Mouse (Mus musculus) liver, postnatal 0 days (tissue): ENCODE measurements around the gene Anapc11. TPM values are rescaled to one million over a fixed set of nuclear protein-coding genes. Genes with fewer than 3 reads are reported as not detected.

ENCODE experiments used
- ATAC-seq: fragments of 200-750 bp; cut with Nextera tagmentation; 2 replicates; pipeline ENCODE4 v1.8.0; 2017; ENCODE audit warnings: mild to moderate bottlenecking, moderate library complexity
- DNase-seq: peaks from one replicate; pipeline ENCODE4 v3.0.0-alpha.2; 2016
- H3K27ac ChIP-seq: fragments of 300-500 bp; sonication (generic); 2 replicates; pipeline ENCODE4 v1.5.1; 2014; ENCODE audit warnings: antibody characterized with exemption, moderate library complexity, mild to moderate bottlenecking, low read depth
- H3K27me3 ChIP-seq: fragments of 300-500 bp; sonication (generic); 2 replicates; pipeline ENCODE4 v1.6.1; 2014; ENCODE audit warnings: low read length, control low read depth, mixed read lengths; ENCODE audit not compliant: insufficient read depth
- H3K36me3 ChIP-seq: fragments of 300-500 bp; sonication (generic); replicated peaks from 2 replicates; pipeline ENCODE4 v1.6.1; 2014; ENCODE audit warnings: mild to moderate bottlenecking, control low read depth, low read length, moderate library complexity, mixed read lengths; ENCODE audit not compliant: insufficient read depth
- H3K4me1 ChIP-seq: fragments of 300-500 bp; sonication (generic); 2 replicates; pipeline ENCODE4 v1.6.1; 2014; ENCODE audit warnings: antibody characterized with exemption, mild to moderate bottlenecking, control low read depth; ENCODE audit not compliant: insufficient read depth
- H3K4me2 ChIP-seq: fragments of 300-500 bp; sonication (generic); 2 replicates; pipeline ENCODE4 v1.6.1; 2014; ENCODE audit warnings: low read depth, mild to moderate bottlenecking, low read length, moderate library complexity, mixed read lengths
- H3K4me3 ChIP-seq: fragments of 300-500 bp; sonication (generic); 2 replicates; pipeline ENCODE4 v1.5.1; 2014; ENCODE audit warnings: low read depth, low read length
- H3K9ac ChIP-seq: fragments of 300-500 bp; sonication (generic); replicated peaks from 2 replicates; pipeline ENCODE4 v1.6.1; 2014; ENCODE audit warnings: mild to moderate bottlenecking, moderate library complexity
- H3K9me3 ChIP-seq: fragments of 300-500 bp; sonication (generic); 2 replicates; pipeline ENCODE4 v1.6.1; 2016; ENCODE audit warnings: mild to moderate bottlenecking, control low read depth, low read length, mixed read lengths
- CTCF ChIP-seq: sonication (generic); IDR thresholded peaks from 2 replicates; pipeline ENCODE4 v1.5.1; 2016; ENCODE audit warnings: antibody characterized with exemption, low read depth
- EP300 ChIP-seq: IDR thresholded peaks from 2 replicates; pipeline ENCODE4 v1.6.1; 2016; ENCODE audit warnings: antibody characterized with exemption, low read depth, mild to moderate bottlenecking
- WGBS: fragments of 180-500 bp; shearing (Covaris S2); extraction: QIAGEN DNeasy Blood & Tissue Kit; methylation state at CpG from one replicate; pipeline ENCODE4 v1.1.7; 2014; ENCODE audit not compliant: insufficient replicate concordance; 5-methylcytosine and 5-hydroxymethylcytosine counted together
- polyA plus RNA-seq: library from polyadenylated mRNA; unstranded; fragments of >200 nt; fragmentation: Nextera tagmentation; extraction: Ambion mirVana; gene quantifications from 2 replicates; pipeline ENCODE4 v1.2.1, GENCODE M21; 2015

Gene Anapc11
- polyA plus RNA-seq, 1 experiment from 2014 or later: 46.1 TPM

GRCm38 (mm10) chr11:120609250-120609649, 11.0 kb downstream of the Anapc11 start:
- no peak for DNase-seq
- WGBS: 39% methylated on average over 7 of the region's 8 CpGs
- no peak for TF ChIP-seq CTCF
- no peak for TF ChIP-seq EP300
- H3K4me1 ChIP-seq: peaks cover 10% of the 10 kb centered on the region
- H3K9me3 ChIP-seq: no peaks in the 10 kb centered on the region
- H3K36me3 ChIP-seq: peaks cover 46% of the 10 kb centered on the region
- H3K4me3 ChIP-seq: no peak overlapping the region
- peak overlapping the region; percentile 49; the same call in 1 of the 2 replicates for H3K9ac ChIP-seq
- no peaks in the 10 kb centered on the region for H3K27me3 ChIP-seq
- H3K4me2 ChIP-seq: peak overlapping the region; percentile 64
- H3K27ac ChIP-seq: peak overlapping the region; percentile 44; the same call in 1 of the 2 replicates
- peak; percentile 48 for ATAC-seq

- H3K4me3 ChIP-seq: no peak overlapping the region
- TF ChIP-seq CTCF: no peak
- no peak for TF ChIP-seq EP300
- no peak overlapping the region for H3K4me2 ChIP-seq
- ATAC-seq: no peak
- H3K9me3 ChIP-seq: no peaks in the 10 kb centered on the region
- peaks cover 40% of the 10 kb centered on the region for H3K36me3 ChIP-seq
- no peak for DNase-seq
- WGBS: 84% methylated on average over 9 of the region's 9 CpGs
- no peak overlapping the region for H3K9ac ChIP-seq
- H3K27me3 ChIP-seq: no peaks in the 10 kb centered on the region
- H3K4me1 ChIP-seq: peaks cover 10% of the 10 kb centered on the region
- no peak overlapping the region for H3K27ac ChIP-seq
These were observed 12.3 kb downstream of the Anapc11 start for GRCm38 (mm10) chr11:120610477-120611046.

GRCm38 (mm10) chr11:120612763-120613162, 14.5 kb downstream of the Anapc11 start:
- WGBS: 43% methylated on average over 6 of the region's 6 CpGs
- peak; percentile 16; the same call in 1 of the 2 replicates for ATAC-seq

GRCm38 (mm10) chr11:120613481-120613972, 15.3 kb downstream of the Anapc11 start:
- 81% methylated on average over 10 of the region's 10 CpGs for WGBS
- H3K9me3 ChIP-seq: no peaks in the 10 kb centered on the region
- no peaks in the 10 kb centered on the region for H3K27me3 ChIP-seq
- DNase-seq (no peak), ATAC-seq (no peak)
- peaks cover 35% of the 10 kb centered on the region for H3K4me1 ChIP-seq
- TF ChIP-seq CTCF: no peak
- no peak for TF ChIP-seq EP300
- no peak overlapping the region for H3K9ac ChIP-seq
- no peak overlapping the region for H3K4me2 ChIP-seq
- H3K36me3 ChIP-seq: peaks cover 43% of the 10 kb centered on the region
- H3K4me3 ChIP-seq: no peak overlapping the region
- H3K27ac ChIP-seq: no peak overlapping the region; the same call in 1 of the 2 replicates

More at GRCm38 (mm10) chr11:120612763-120613162, 14.5 kb downstream of the Anapc11 start:
- Histone ChIP-seq H3K4me3 (no peak overlapping the region), H3K27ac (no peak overlapping the region), H3K4me1 (peaks cover 28% of the 10 kb centered on the region), H3K27me3 (no peaks in the 10 kb centered on the region), H3K36me3 (peaks cover 38% of the 10 kb centered on the region), H3K9me3 (no peaks in the 10 kb centered on the region), H3K9ac (no peak overlapping the region), H3K4me2 (no peak overlapping the region)
- peak; percentile 87 for DNase-seq
- TF ChIP-seq CTCF (peak; percentile 96), EP300 (no peak)

GRCm38 (mm10) chr11:120613976-120614375, 15.8 kb downstream of the Anapc11 start:
- Histone ChIP-seq H3K9me3 (no peaks in the 10 kb centered on the region), H3K27me3 (no peaks in the 10 kb centered on the region), H3K4me1 (peaks cover 33% of the 10 kb centered on the region), H3K27ac (no peak overlapping the region), H3K36me3 (peaks cover 47% of the 10 kb centered on the region), H3K9ac (no peak overlapping the region), H3K4me3 (no peak overlapping the region), H3K4me2 (no peak overlapping the region)
- 82% methylated on average over 8 of the region's 8 CpGs for WGBS
- no peak for TF ChIP-seq EP300
- no peak for TF ChIP-seq CTCF
- ATAC-seq (no peak), DNase-seq (no peak)

GRCm38 (mm10) chr11:120615167-120615566, 16.9 kb downstream of the Anapc11 start:
- Histone ChIP-seq H3K4me3 (0 out of 2 replicates have a peak overlapping the region, but pooled peaks have one; percentile 7), H3K4me1 (peaks cover 28% of the 10 kb centered on the region), H3K9me3 (no peaks in the 10 kb centered on the region), H3K27ac (peak overlapping the region; percentile 12; the same call in 1 of the 2 replicates), H3K36me3 (peaks cover 56% of the 10 kb centered on the region), H3K27me3 (no peaks in the 10 kb centered on the region), H3K9ac (no peak overlapping the region; the same call in 1 of the 2 replicates), H3K4me2 (peak overlapping the region; percentile 98)
- DNase-seq (no peak), ATAC-seq (no peak)
- TF ChIP-seq EP300 (no peak), CTCF (no peak)
- WGBS: 86% methylated on average over 6 of the region's 6 CpGs
